Mouse (Mus musculus): Measurements from ENCODE around the gene Auts2.
A peak's percentile ranks its signal among the peaks of the same experiment; 100 is the strongest.

DNA sequence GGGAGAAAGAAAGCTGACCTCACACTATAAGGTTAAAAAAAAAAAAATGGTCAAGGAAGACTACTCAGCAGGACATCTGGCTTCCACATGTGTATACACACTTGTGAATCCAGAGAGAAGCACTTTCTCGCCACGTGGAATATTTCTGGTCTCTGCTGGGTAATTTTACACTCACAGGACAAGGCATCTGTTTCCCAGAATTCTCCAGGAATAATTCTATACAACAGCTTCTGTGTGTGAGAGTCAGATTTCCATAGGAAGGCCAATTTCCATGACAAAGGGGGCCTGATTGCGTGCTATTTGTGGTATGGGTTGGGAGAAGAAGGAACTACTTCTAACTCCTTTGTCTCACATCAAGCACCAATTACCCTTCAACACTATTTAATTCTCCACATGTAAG, 1016.5 kb downstream of the Auts2 start:
- TF ChIP-seq CHD2 (IDR thresholded peaks at IDR 0.05; ENCODE audit: low read depth, low read length), result peak; percentile 64; the same call in 1 of the 2 replicates
- TF ChIP-seq ZC3H11A (IDR thresholded peaks at IDR 0.05; ENCODE audit: borderline replicate concordance, low read depth, low read length), result no peak
- TF ChIP-seq ZNF384 (IDR thresholded peaks at IDR 0.05; ENCODE audit: low read depth, low read length), result peak; percentile 71
